14 mouse cellular contexts compared by ENCODE assay signal in genomic region chr19:26308477-26309135, GRCm38 (mm10).
DNase-seq lines count a peak whose midpoint lies in the region.
"Had no signal": no experiment of that assay in that cellular context is flagged by ENCODE, and none has a peak within 500 bp of the region (broad histone marks: within the 10 kb centered on the region; RNA-seq: fewer than 3 reads in every experiment).

No protein-coding gene starts in this region.

- intact Hi-C loops in left cerebral cortex, postnatal 25 days (cut with DNase I), result loop anchor here (2.0 to 5.0 kb wide), 4 partner anchors 46 to 299 kb away; partner anchors contain the start of gene Smarca2

- DNase-seq in brain, adult 2 months (ENCODE audit: low read depth, low spot score), result peak; percentile 72
- DNase-seq in brain, embryonic 18.5 days (ENCODE audit: low read depth, low spot score), result peak; percentile 47
- DNase-seq in layer of hippocampus, adult 9-10 months (ENCODE audit: low spot score), result peak; percentile 3
- peak; percentile 31 to 76 for DNase-seq in left cerebral cortex, postnatal 25 days (ENCODE audit: low spot score in 2 of 2)
- no peak for DNase-seq in yolk sac, embryonic 10.5 days (ENCODE audit: low spot score)
- no peak for DNase-seq in ovary, postnatal 10 days (ENCODE audit: low spot score)
- DNase-seq in spleen, adult 12 weeks (ENCODE audit: low spot score), result no peak
- DNase-seq: adrenal gland, postnatal 10 days; cerebellum, adult 9-11 months; heart, adult 11 months; kidney, adult 18-20 months; kidney, postnatal 36 days; lung, postnatal 36 days; thymus, adult 2 months had no signal

Comparison
In these comparisons a context has a peak if more than half of its experiments do, and no peak if none do; other contexts are left out.
1. DNase-seq: peak in brain, adult 2 months (single experiment), brain, embryonic 18.5 days (single experiment), layer of hippocampus, adult 9-10 months (single experiment) and left cerebral cortex, postnatal 25 days (2 of 2); none in yolk sac, embryonic 10.5 days (single experiment), ovary, postnatal 10 days (single experiment) and spleen, adult 12 weeks (single experiment).